Mouse (Mus musculus) brain, adult 2 months (tissue): Measurements from ENCODE around the gene Nrip1.

Experiments used
- DNase-seq: peaks from one replicate; pipeline ENCODE4 v3.0.0; 2011; ENCODE audit warnings: low read depth, low spot score

The Nrip1 gene

DNA sequence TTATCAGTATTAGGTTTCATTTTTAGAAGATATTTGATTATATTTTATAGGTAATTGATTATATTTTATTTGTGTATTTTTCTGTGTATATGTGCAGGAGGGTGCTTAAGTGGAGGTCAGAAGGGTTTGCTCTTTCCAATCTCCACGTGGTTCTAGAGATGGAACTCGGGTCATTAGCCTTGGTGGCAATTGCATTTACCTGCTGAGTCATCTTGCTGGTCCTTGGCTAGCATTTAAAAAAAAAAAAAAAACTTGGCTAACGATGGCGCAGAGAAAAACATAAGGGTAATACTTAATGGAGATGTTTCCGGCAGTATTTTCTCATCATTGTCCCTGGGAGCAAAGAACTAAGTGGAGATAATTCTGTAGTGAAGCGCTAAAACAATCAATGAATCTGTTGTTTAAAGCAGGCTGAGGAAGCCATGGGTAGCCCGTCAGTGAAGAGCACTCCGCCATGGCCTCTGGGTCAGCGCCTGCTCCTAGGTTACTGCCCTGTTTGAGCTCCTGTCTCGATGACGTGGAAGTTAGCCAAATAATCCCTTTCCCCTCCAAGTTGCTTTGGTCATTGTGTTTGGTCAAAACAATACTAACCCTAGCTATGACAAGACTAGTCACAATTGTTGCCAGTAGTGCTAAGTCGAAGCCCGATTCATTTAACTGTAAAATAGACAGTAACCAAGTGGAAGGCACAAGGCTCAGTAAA lies 25.8 kb downstream of the Nrip1 start:
- no peak for DNase-seq

GRCm38 (mm10) chr16:76346371-76346770 lies 27.3 kb downstream of the Nrip1 start:
- DNase-seq: no peak

DNA sequence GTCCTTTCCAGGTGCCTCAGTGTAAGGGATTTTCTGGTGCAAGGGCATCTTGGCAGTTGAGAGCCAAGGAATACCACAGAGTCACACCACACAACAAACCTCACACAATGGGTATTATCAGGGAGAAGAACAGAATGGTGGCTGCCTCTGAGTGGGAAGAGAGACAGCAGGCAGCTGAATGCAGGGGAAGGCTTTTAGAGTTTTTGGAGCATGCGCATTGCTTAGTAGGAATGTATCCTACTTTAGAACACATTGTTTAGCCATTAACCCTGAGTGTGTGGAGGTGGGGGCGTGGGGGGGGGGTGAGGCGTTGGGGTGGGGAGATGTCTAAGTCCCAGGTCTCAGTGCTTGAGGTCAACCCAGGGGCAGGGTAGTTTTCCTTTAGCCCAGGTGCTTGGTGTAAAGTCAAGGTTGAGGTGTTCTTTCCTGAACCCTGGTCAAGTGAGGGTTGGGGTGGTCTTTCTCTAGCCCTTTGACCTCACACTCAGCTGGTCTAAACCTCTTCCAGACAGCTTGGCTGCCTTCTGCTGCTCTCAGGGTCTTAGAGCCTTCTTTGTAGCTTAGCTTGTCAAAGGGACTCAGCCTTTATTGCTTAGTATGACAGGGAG lies 28.8 kb downstream of the Nrip1 start:
- no peak for DNase-seq

DNA sequence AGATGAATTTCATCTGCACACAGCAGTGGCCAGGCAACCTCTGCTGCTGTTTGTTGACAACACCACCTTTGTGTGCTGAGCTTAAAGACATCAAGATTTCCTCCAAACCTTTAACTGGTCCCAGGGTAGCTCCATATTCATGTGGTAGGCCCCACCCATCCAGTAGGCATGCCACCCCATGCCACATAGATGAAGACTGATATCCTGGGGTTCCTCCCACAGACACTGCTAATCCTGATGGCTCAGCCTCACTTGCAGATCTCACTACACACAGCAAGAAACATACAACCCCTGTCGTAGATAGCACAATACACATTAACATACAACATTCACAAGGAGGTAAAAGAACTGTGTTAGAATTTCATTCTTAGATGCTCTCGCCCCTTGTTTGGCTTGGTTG lies 29.6 kb downstream of the Nrip1 start:
- no peak for DNase-seq

- no peak for DNase-seq
These were observed 32.0 kb downstream of the Nrip1 start for GRCm38 (mm10) chr16:76341636-76342035.

GRCm38 (mm10) chr16:76339256-76339655 lies 34.4 kb downstream of the Nrip1 start:
- no peak for DNase-seq

DNA sequence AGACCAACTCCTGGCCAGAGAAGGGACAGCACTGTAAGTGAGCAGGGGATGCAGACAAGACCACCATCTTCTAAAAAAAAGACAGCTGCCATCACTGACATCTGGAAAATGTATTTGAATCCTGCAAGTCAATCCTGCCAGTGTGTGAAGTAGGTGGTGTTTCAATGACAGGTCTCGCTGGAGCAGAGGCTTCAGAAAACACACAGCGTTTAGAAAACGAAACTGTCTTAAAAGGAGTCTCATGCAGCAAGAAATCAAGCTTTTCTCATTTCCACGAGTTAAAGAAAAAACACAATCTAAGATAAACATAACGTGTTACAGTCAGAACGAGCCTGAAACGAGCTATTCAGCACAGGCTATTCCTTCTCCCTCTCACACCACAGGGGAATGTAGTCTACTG lies 36.3 kb downstream of the Nrip1 start:
- no peak for DNase-seq

DNA sequence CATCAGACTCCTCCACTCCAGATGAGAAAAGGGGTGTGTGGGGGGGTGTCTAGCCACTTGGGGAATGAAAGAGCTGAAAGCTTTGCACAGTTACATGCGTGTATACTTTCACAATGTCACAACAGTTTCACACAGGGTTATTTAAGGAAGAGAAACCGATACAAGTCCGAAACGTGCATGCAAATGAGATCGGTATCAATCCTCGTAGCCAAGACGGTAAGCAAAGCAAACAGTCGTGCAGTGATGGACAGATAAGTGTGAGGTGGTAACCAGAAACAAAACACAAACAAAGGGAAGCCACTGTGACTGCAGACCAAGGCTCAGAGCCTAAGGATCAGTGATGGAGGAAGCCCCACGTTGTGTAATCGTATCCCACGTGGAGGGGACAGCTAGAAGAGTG lies 36.7 kb downstream of the Nrip1 start:
- DNase-seq: no peak

- no peak for DNase-seq
These were observed 37.7 kb downstream of the Nrip1 start for GRCm38 (mm10) chr16:76335913-76336312.

DNA sequence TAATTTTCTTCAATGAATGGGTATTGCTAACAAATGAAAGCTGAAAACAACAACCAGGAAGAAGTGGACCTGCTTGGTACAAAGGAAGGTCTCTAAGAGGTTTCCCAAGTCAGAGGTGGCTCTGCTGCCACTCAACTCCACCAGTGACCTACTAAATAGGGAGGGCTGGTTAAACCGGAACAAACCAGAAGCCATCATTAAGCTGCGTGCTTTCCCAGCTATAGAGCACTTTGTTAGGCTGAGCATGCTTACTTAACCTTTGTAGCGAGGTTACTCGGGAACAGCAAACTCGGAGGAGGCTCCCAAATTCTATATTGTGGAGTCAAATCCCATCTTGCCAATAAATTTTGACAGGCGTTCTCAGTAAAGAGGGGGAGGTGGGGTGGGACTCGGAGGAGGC lies 41.5 kb downstream of the Nrip1 start:
- DNase-seq: no peak

- no peak for DNase-seq
These were observed 42.4 kb downstream of the Nrip1 start for GRCm38 (mm10) chr16:76331231-76331630.

DNA sequence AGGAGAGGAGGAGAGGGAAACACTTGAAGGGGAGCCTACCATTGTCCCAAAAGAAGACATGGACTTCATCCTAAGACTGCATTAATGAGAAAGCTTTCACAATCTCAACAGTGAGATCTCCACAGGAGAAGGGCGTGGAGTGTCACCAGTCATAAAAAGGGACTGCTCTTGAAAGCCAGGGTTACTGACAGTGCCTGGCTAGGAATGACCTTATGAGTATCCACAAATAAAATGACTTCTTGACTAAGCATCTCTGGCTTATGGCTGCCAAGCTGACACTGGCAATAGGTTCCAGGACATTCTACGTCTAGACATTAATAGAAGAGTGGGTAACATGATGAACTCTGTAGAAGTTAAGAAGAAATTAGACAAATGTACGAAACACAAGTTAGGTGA lies 48.3 kb downstream of the Nrip1 start:
- no peak for DNase-seq

DNA sequence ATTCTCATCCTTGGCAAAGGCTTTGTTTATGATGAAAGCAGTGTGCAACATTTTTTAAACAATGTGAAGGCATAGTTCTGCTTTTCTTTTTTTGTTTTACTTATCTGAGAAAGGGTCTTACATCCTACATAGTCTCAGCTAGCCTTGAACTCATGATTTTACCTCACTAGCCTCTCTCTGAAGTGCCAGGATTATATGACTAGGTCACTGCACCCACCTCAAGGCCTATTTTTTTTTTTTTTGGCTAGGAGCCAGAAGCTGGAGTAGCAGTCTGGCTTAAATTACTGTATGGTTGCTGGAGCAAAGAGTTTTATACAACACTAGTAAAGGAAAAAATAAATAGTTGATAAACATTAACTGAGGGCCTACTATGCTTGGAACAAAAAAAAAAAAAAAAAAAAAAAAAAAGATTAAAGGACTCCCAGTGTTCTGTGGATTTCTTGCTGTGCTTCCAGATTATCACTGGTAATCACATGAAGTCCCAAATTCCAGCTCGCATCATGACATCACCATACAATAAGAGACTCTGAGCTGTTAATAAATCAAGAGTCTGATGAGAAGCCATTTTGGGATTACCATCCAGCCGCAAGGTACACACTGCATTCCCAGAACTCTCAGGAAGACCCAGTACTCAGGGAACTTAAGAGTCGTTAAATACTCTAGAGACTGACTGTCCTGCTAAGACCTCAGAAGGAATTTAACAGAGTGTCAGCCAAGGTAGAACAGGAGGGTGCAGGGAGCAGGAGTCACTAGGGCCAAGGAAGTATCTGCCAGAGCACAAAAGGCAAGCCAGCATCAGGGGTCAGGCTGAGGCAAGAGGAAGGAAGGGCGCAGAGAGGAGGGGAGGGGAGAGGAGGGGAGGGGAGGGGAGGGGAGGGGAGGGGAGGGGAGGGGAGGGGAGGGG lies 49.0 kb downstream of the Nrip1 start:
- DNase-seq: no peak

- DNase-seq: no peak
These were observed 49.9 kb downstream of the Nrip1 start for GRCm38 (mm10) chr16:76323594-76324307.

GRCm38 (mm10) chr16:76323141-76323540 lies 50.5 kb downstream of the Nrip1 start:
- DNase-seq: no peak

DNA sequence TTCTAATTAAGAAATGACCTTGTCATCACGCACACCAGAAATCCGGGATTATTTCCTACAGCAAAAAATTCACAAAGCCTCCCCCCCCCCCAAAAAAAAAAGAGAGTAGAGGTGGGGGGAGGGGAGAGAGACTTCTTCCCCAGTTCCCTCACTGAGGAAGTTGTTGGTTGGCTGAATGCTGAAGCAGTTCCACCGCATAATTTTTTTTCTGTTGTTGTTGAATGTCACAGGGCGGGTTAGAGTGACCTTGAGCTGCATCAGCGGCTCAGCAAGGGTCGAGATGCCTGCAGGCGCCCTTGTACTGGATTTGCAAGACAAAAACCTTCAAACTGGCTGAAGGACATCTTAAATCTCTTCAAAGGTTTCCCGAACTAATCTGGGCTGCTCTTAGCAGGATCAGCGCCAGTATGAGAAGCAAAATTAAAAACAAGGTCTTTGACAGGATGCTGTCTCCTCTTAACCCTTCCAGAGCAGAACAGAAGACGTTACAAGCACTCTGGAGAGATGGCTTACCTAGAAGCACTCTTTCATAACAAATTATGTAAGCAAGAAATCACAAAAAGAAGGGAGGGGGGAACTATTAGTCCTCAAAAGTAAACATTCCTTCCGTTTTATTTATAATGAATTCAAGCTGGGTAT lies 52.0 kb downstream of the Nrip1 start:
- DNase-seq: peak; percentile 62

- no peak for DNase-seq
These were observed 53.5 kb downstream of the Nrip1 start for GRCm38 (mm10) chr16:76320118-76320473.

DNA sequence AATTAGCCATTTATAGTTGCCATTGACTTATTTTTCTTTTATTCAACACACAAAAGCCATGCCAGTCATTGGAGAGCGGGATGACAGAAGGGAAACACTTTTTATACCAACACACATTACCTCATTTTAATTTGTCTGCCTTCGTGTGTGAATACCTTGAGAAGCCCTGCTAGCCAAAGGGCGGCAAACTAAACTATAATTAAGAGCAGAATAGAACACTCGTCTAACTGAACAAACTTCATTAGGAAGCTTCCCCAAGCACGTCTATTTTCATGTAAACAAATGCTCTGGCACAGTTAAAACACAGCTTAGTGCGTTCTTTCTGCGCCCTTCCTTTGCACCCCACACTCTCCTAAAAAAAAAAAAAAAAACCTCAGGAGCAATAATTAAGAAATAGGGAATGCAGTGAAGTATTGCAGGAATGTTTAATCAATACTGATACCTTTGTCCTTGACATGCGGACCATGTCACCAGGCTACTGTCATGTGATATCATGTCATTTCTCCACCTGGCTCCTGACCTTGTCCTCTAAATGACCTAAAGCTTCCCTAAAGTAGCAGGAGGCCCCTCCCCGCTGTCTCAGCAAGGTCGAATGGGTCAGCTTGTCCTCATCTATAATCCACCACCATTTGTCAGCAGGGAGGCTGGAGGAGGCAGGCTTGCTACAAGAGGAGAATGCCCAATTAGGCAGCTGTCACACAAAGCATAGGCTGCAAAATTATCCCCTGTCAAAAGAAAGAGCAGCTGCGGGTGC lies 54.1 kb downstream of the Nrip1 start:
- DNase-seq: peak; percentile 49

- DNase-seq: no peak
These were observed 55.2 kb downstream of the Nrip1 start for GRCm38 (mm10) chr16:76318331-76318922.
